23 mouse cellular contexts compared by ENCODE assay signal in genomic region chr13:57061656-57062055, GRCm38 (mm10).
A peak's percentile ranks its signal among the peaks of the same experiment; 100 is the strongest.
DNase-seq lines count a peak whose midpoint lies in the region; ATAC-seq and TF ChIP-seq lines count a peak whose summit lies in the region.
"Had no signal": no experiment of that assay in that cellular context is flagged by ENCODE, and none has a peak within 500 bp of the region (broad histone marks: within the 10 kb centered on the region; RNA-seq: fewer than 3 reads in every experiment).

No protein-coding gene starts in this region.

- H3K4me1 ChIP-seq in midbrain, embryonic 14.5 days (ENCODE audit: control insufficient read depth, insufficient read depth, low read length) = peaks cover 16% of the 10 kb centered on the region
- H3K4me1 ChIP-seq in midbrain, embryonic 11.5 days (ENCODE audit: control insufficient read depth, insufficient read depth, low read length) = no peaks in the 10 kb centered on the region
- H3K4me1 ChIP-seq in hindbrain, postnatal 0 days (ENCODE audit: insufficient read depth, low read length) = no peaks in the 10 kb centered on the region
- H3K4me1 ChIP-seq: heart, embryonic 10.5 days; kidney, embryonic 15.5 days; liver, embryonic 13.5 days had no signal

- ATAC-seq in midbrain, embryonic 14.5 days (ENCODE audit: low FRiP score, low TSS enrichment) = no peak
- ATAC-seq in midbrain, embryonic 11.5 days (ENCODE audit: low FRiP score) = no peak
- ATAC-seq in hindbrain, postnatal 0 days = 0 out of 2 replicates have a peak, but pooled peaks have one; percentile 15
- ATAC-seq: intestine, postnatal 0 days had no signal

- 68% methylated on average over 9 of the region's 9 CpGs for WGBS in midbrain, embryonic 14.5 days
- 82% methylated on average over 9 of the region's 9 CpGs for WGBS in midbrain, embryonic 11.5 days
- WGBS in hindbrain, postnatal 0 days = 69% methylated on average over 9 of the region's 9 CpGs

- intact Hi-C loops in gastrocnemius, adult 2 months (cut with DNase I) = no loop called here

- no peak for DNase-seq in gastrocnemius, adult 2 months
- DNase-seq in gastrocnemius, postnatal 4 days (ENCODE audit: low spot score in 2 of 2) = no peak
- no peak for DNase-seq in midbrain, embryonic 14.5 days
- no peak for DNase-seq in midbrain, embryonic 11.5 days (ENCODE audit: low spot score, missing footprints)
- DNase-seq in hindbrain, postnatal 0 days (ENCODE audit: low spot score) = no peak
- DNase-seq in skeletal muscle tissue, adult 2 months (ENCODE audit: low read depth, low spot score) = peak; percentile 13
- no peak for DNase-seq in ovary, adult 18-20 months (ENCODE audit: low spot score)
- DNase-seq: adrenal gland, adult 8-10 months; B cell, adult 2 months; cerebellum, adult 11-12 months; gastrocnemius, postnatal 36 days; liver, embryonic 13.5 days; lung, adult 2 months; lung, postnatal 14 days; thymus, postnatal 36 days had no signal

- H3K36me3 ChIP-seq in midbrain, embryonic 14.5 days (ENCODE audit: control insufficient read depth, insufficient read depth, low read length) = no peaks in the 10 kb centered on the region
- no peaks in the 10 kb centered on the region for H3K36me3 ChIP-seq in midbrain, embryonic 11.5 days (ENCODE audit: control insufficient read depth, insufficient read depth, low read length)
- H3K36me3 ChIP-seq in hindbrain, postnatal 0 days (ENCODE audit: insufficient read depth, low read length) = no peaks in the 10 kb centered on the region
- H3K36me3 ChIP-seq: G1E; heart, embryonic 10.5 days; kidney, embryonic 15.5 days; limb, embryonic 13.5 days; liver, embryonic 13.5 days; midbrain, embryonic 13.5 days had no signal

- TF ChIP-seq CTCF in gastrocnemius, adult 2 months (IDR thresholded peaks at IDR 0.05) = no peak
- no peak for TF ChIP-seq CTCF in hindbrain, postnatal 0 days (IDR thresholded peaks at IDR 0.05; ENCODE audit: low read depth)

- H3K9ac ChIP-seq in midbrain, embryonic 14.5 days (replicated peaks; ENCODE audit: low read length) = no peak overlapping the region
- no peak overlapping the region for H3K9ac ChIP-seq in midbrain, embryonic 11.5 days (ENCODE audit: low read length)
- H3K9ac ChIP-seq in hindbrain, postnatal 0 days (replicated peaks; ENCODE audit: low read length) = no peak overlapping the region
- H3K9ac ChIP-seq: forebrain, postnatal 0 days; kidney, embryonic 15.5 days; limb, embryonic 13.5 days; liver, embryonic 13.5 days; midbrain, embryonic 13.5 days had no signal

- H3K9me3 ChIP-seq in midbrain, embryonic 14.5 days (ENCODE audit: control insufficient read depth, low read length) = no peaks in the 10 kb centered on the region
- H3K9me3 ChIP-seq in midbrain, embryonic 11.5 days (ENCODE audit: control insufficient read depth, low read length) = no peaks in the 10 kb centered on the region
- H3K9me3 ChIP-seq in hindbrain, postnatal 0 days (ENCODE audit: low read length) = no peaks in the 10 kb centered on the region
- H3K9me3 ChIP-seq: heart, embryonic 10.5 days; kidney, embryonic 15.5 days; limb, embryonic 13.5 days; liver, embryonic 13.5 days; midbrain, embryonic 13.5 days had no signal

- H3K4me3 ChIP-seq in gastrocnemius, adult 2 months = peak overlapping the region; percentile 9; the same call in 1 of the 2 replicates
- H3K4me3 ChIP-seq in midbrain, embryonic 14.5 days (replicated peaks; ENCODE audit: low read depth, low read length) = no peak overlapping the region
- no peak overlapping the region for H3K4me3 ChIP-seq in midbrain, embryonic 11.5 days (ENCODE audit: low read depth, low read length)
- no peak overlapping the region for H3K4me3 ChIP-seq in hindbrain, postnatal 0 days (ENCODE audit: low read length)
- H3K4me3 ChIP-seq: heart, embryonic 10.5 days; kidney, embryonic 15.5 days; limb, embryonic 13.5 days; liver, embryonic 13.5 days; midbrain, embryonic 13.5 days had no signal

- H3K27ac ChIP-seq in gastrocnemius, adult 2 months = no peak overlapping the region
- peak overlapping the region; percentile 72; the same call in 1 of the 2 replicates for H3K27ac ChIP-seq in midbrain, embryonic 14.5 days (replicated peaks; ENCODE audit: low read depth, low read length)
- H3K27ac ChIP-seq in midbrain, embryonic 11.5 days (ENCODE audit: low read depth, low read length) = no peak overlapping the region
- peak overlapping the region; percentile 26; the same call in 1 of the 2 replicates for H3K27ac ChIP-seq in hindbrain, postnatal 0 days
- H3K27ac ChIP-seq: heart, embryonic 10.5 days; kidney, embryonic 15.5 days; limb, embryonic 13.5 days; liver, embryonic 13.5 days; midbrain, embryonic 13.5 days had no signal

- H3K27me3 ChIP-seq in midbrain, embryonic 14.5 days (ENCODE audit: control insufficient read depth, insufficient read depth, low read length) = no peaks in the 10 kb centered on the region
- no peaks in the 10 kb centered on the region for H3K27me3 ChIP-seq in midbrain, embryonic 11.5 days (ENCODE audit: control insufficient read depth, insufficient read depth, low read length)
- H3K27me3 ChIP-seq in hindbrain, postnatal 0 days (ENCODE audit: insufficient read depth, low read length) = no peaks in the 10 kb centered on the region
- H3K27me3 ChIP-seq: CH12.LX; kidney, embryonic 15.5 days; limb, embryonic 13.5 days; liver, embryonic 13.5 days; midbrain, embryonic 13.5 days had no signal

- H3K4me2 ChIP-seq in midbrain, embryonic 14.5 days (ENCODE audit: low read length) = no peak overlapping the region
- no peak overlapping the region for H3K4me2 ChIP-seq in midbrain, embryonic 11.5 days
- no peak overlapping the region for H3K4me2 ChIP-seq in hindbrain, postnatal 0 days (ENCODE audit: low read depth, low read length)
- H3K4me2 ChIP-seq: kidney, embryonic 15.5 days; limb, embryonic 13.5 days; liver, embryonic 13.5 days; midbrain, embryonic 13.5 days had no signal

Comparison
In these comparisons a context has a peak if more than half of its experiments do, and no peak if none do; other contexts are left out.
1. H3K27ac ChIP-seq: peak in midbrain, embryonic 14.5 days (single experiment) and hindbrain, postnatal 0 days (single experiment); none in gastrocnemius, adult 2 months (single experiment) and midbrain, embryonic 11.5 days (single experiment).